Mouse (Mus musculus) heart, embryonic 12.5 days (tissue): ENCODE results near the gene Fmnl1. TPM values are rescaled to one million over a fixed set of nuclear protein-coding genes. Genes with fewer than 3 reads are reported as not detected.
A peak's percentile ranks its signal among the peaks of the same experiment; 100 is the strongest.
"Not testable (repeated sequence)": the region's sequence is repeated elsewhere in the genome, so short reads cannot be mapped to it uniquely, and the experiment has no call there.

ENCODE experiments used
- ATAC-seq: fragments of 200-750 bp; cut with Nextera tagmentation; 2 replicates; pipeline ENCODE4 v1.8.0; 2017; ENCODE audit warnings: moderate TSS enrichment, moderate library complexity; ENCODE audit not compliant: insufficient number of reproducible peaks, low FRiP score
- H3K27ac ChIP-seq: fragments of 300-500 bp; sonication (generic); 2 replicates; pipeline ENCODE4 v1.5.1; 2016; ENCODE audit warnings: mild to moderate bottlenecking, moderate library complexity; ENCODE audit not compliant: poor library complexity, severe bottlenecking
- H3K27me3 ChIP-seq: fragments of 300-500 bp; sonication (generic); replicated peaks from 2 replicates; pipeline ENCODE4 v1.6.1; 2016; ENCODE audit warnings: mild to moderate bottlenecking, moderate library complexity
- H3K36me3 ChIP-seq: fragments of 300-500 bp; sonication (generic); 2 replicates; pipeline ENCODE4 v1.6.1; 2016; ENCODE audit warnings: mild to moderate bottlenecking, moderate library complexity
- H3K4me1 ChIP-seq: fragments of 300-500 bp; sonication (generic); replicated peaks from 2 replicates; pipeline ENCODE4 v1.6.1; 2016; ENCODE audit warnings: mild to moderate bottlenecking
- H3K4me2 ChIP-seq: fragments of 300-500 bp; sonication (generic); 2 replicates; pipeline ENCODE4 v1.6.1; 2016; ENCODE audit warnings: mild to moderate bottlenecking, moderate library complexity
- H3K4me3 ChIP-seq: fragments of 300-500 bp; sonication (generic); 2 replicates; pipeline ENCODE4 v1.5.1; 2016; ENCODE audit warnings: mild to moderate bottlenecking
- H3K9ac ChIP-seq: fragments of 300-500 bp; sonication (generic); 2 replicates; pipeline ENCODE4 v1.6.1; 2016; ENCODE audit warnings: mild to moderate bottlenecking, moderate library complexity
- H3K9me3 ChIP-seq: fragments of 300-500 bp; sonication (generic); replicated peaks from 2 replicates; pipeline ENCODE4 v1.6.1; 2016; ENCODE audit warnings: mild to moderate bottlenecking, moderate library complexity
- WGBS: fragments of 180-500 bp; shearing (Covaris S2); methylation state at CpG from one replicate; pipeline ENCODE4 v1.1.7; 2016; 5-methylcytosine and 5-hydroxymethylcytosine counted together
- polyA plus RNA-seq: library from polyadenylated mRNA; unstranded; fragments of >200 nt; fragmentation: Nextera tagmentation; extraction: Ambion mirVana; gene quantifications from 2 replicates; pipeline ENCODE4 v1.2.1, GENCODE M21; 2016

Fmnl1 gene
- polyA plus RNA-seq, 1 experiment from 2014 or later = 1.7 TPM

DNA sequence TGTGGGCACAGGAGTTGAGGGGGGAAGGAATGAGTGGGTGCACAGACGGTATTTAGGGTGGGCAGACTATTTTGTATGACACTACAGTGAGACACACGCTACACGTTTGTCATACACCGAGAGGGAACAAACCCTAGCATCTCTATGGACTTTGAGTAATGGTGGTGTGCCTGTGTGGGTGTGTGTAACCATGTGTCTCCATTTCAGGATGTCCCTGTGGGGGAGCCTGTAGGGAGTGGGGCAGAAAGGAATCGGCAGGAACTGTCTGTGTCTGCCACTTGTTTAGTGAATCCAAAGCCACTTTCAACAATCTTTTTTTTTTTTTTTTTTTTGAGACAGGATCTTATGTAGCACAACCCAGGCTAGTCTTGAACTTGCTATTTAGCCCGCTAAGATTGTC, 35.3 kb downstream of the Fmnl1 start:
- ATAC-seq = no peak
- Histone ChIP-seq H3K9ac (no peak overlapping the region), H3K27me3 (peaks cover 10% of the 10 kb centered on the region), H3K36me3 (no peaks in the 10 kb centered on the region), H3K27ac (no peak overlapping the region), H3K9me3 (no peaks in the 10 kb centered on the region), H3K4me3 (no peak overlapping the region), H3K4me1 (peaks cover 7% of the 10 kb centered on the region), H3K4me2 (no peak overlapping the region)
- WGBS = 79% methylated on average over 6 of the region's 6 CpGs

DNA sequence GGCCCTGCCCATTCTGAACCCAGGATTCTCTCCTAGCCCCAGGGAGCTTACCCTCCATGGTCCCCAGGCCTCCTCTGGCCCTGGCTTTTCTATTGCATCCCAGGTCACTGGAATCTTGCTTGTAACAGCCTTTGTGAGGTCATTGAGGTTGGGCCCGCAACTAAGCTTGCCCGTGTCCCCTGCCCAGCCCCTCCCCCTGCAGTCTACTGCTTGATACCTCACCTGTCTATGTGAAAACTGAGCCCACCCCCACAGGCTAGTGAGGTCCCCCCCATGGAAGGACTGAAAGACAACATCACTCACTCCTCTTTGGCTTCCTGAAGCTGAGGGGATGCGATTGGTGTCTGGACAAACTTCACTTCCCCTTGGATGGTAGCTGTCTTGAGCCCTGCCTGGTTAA, 37.6 kb downstream of the Fmnl1 start, which contains the start of gene 1700023F06Rik:
1700023F06Rik (minus strand) TSS at position 101 of the 400 bp plus-strand sequence.
- no peaks in the 10 kb centered on the region for H3K36me3 ChIP-seq
- whole genome bisulfite sequencing = 78% methylated on average over 3 of the region's 3 CpGs
- peaks cover 7% of the 10 kb centered on the region; the same call in 1 of the 2 replicates for H3K27me3 ChIP-seq
- H3K4me3 ChIP-seq = no peak within 1 kb of the TSS
- no peaks in the 10 kb centered on the region for H3K4me1 ChIP-seq
- H3K9ac ChIP-seq = no peak within 1 kb of the TSS
- H3K4me2 ChIP-seq = no peak within 1 kb of the TSS
- H3K9me3 ChIP-seq = 0 out of 2 replicates have a peak, but pooled peaks cover 4% of the 10 kb centered on the region
- no peak for ATAC-seq
- H3K27ac ChIP-seq = no peak within 1 kb of the TSS

DNA sequence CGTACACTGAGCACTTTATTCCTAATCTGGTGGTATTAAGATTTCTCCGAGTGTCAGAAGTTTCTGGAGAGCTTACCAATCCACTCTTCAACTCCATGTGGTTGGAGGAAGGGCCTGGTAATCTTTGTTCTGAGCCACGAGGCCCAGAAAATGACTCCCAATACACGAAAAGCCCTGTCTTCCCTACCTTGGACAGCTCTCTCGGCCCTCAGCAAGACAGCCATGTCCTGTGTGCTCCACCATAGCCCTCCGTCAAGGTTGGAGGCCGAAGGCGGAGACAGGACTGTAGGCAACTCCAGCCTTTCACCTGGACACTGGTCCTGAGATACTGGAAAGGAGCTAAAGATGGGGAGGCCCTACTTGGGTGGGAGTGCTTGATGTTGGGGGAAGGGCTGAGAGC, 39.4 kb downstream of the Fmnl1 start:
- H3K9me3 ChIP-seq = peaks cover 5% of the 10 kb centered on the region; the same call in 1 of the 2 replicates
- H3K27me3 ChIP-seq = peaks cover 7% of the 10 kb centered on the region; the same call in 1 of the 2 replicates
- H3K9ac ChIP-seq = no peak overlapping the region
- H3K4me3 ChIP-seq = no peak overlapping the region
- H3K4me2 ChIP-seq = no peak overlapping the region
- WGBS = 60% methylated on average over 8 of the region's 8 CpGs
- H3K27ac ChIP-seq = no peak overlapping the region
- no peak for ATAC-seq
- H3K4me1 ChIP-seq = no peaks in the 10 kb centered on the region
- H3K36me3 ChIP-seq = no peaks in the 10 kb centered on the region

DNA sequence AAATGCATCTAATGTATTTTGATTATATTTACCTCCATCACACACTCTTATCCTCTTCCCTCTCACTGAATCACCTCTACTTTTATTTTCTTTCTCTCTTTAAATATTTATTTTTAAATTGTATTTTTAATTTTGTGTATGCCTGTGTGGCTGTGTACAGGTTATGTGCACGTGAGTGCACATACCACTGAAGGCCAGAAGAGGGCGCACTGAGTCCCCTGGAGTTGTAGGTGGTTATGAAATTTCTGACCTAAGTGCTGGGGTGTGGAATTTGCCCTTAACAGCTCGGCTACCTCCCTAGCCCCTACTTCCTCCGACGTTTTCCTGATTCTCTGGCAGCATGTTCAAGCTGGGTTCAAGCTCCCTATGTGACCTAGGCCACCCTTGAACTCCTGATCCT, 42.8 kb downstream of the Fmnl1 start:
- Histone ChIP-seq H3K9me3 (peaks cover 5% of the 10 kb centered on the region; the same call in 1 of the 2 replicates), H3K4me3 (no peak overlapping the region), H3K36me3 (no peaks in the 10 kb centered on the region), H3K4me1 (peaks cover 6% of the 10 kb centered on the region; the same call in 1 of the 2 replicates), H3K9ac (no peak overlapping the region), H3K27ac (no peak overlapping the region), H3K27me3 (peaks cover 12% of the 10 kb centered on the region), H3K4me2 (no peak overlapping the region)
- 83% methylated on average over 5 of the region's 5 CpGs for WGBS
- no peak for ATAC-seq

DNA sequence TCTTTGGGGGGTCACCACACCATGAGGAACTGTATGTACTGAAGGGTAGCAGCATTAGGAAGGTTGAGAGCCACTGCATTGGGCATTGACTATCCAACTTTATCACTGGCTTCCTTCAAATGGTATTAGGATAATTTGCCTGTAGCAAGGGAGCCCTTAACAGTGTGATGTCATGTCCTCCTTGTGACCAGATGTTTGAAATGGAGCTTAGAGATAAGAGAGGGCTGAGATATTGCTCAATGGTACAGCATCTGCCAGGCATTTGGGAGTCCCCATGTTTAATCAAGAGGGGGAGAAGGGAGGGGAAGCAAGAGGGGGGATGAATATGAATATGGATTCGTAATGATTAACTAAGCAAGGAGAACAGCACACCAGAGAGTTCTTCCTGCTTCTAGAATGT, 44.4 kb downstream of the Fmnl1 start:
- Histone ChIP-seq H3K36me3 (peaks cover 8% of the 10 kb centered on the region), H3K4me1 (peaks cover 6% of the 10 kb centered on the region; the same call in 1 of the 2 replicates), H3K4me2 (no peak overlapping the region), H3K4me3 (no peak overlapping the region), H3K27ac (no peak overlapping the region), H3K27me3 (peaks cover 18% of the 10 kb centered on the region), H3K9me3 (peaks cover 5% of the 10 kb centered on the region; the same call in 1 of the 2 replicates), H3K9ac (no peak overlapping the region)
- WGBS = 59% methylated on average over 1 of the region's 1 CpGs
- no peak for ATAC-seq

DNA sequence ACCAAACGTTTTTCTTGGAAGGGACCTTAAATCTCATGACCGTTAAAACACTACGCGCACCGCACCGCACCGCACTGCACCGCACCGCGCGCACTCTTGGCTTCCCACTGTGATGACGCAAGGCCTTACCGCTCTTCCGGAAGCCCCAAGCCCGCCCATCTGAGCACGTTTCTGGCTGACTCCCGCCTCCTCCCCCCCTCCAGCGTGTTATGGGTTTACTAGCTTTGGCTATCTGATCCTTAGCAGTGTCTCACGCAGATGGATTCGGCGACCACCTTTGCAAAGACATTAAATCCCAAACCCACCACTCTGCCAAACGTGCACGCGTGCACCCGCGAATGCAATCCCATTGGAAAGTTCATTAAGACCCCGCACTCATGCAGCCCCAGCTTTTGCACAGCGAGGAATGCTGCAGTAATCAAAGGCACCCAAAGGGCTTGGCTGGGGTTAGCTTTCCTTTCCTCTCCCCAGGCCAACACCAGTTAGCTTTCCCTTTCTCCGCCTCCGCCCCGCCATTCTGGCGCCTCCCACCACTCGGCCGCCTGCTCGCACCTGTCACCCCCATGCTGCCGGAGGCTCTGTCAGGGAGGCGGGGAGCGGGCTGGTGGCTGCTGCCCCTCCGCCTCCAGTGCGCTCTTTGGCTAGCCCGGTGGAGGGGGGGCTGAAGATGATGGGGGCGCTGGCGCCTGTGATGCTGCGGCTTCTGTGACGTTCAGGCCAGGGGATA, 47.0 kb downstream of the Fmnl1 start, which contains the start of gene Spata32:
Spata32 (minus strand) TSS at position 643 of the 727 bp plus-strand sequence.
- ATAC-seq = no peak; the same call in 1 of the 2 replicates
- Histone ChIP-seq H3K9ac (peak within 1 kb of the TSS; percentile 61), H3K4me2 (peak within 1 kb of the TSS; percentile 90), H3K9me3 (peaks cover 5% of the 10 kb centered on the region; the same call in 1 of the 2 replicates), H3K4me3 (peak within 1 kb of the TSS; percentile 52), H3K36me3 (peaks cover 20% of the 10 kb centered on the region), H3K27me3 (peaks cover 22% of the 10 kb centered on the region), H3K4me1 (peaks cover 6% of the 10 kb centered on the region; the same call in 1 of the 2 replicates), H3K27ac (no peak within 1 kb of the TSS)
- 2% methylated on average over 45 of the region's 45 CpGs for WGBS

DNA sequence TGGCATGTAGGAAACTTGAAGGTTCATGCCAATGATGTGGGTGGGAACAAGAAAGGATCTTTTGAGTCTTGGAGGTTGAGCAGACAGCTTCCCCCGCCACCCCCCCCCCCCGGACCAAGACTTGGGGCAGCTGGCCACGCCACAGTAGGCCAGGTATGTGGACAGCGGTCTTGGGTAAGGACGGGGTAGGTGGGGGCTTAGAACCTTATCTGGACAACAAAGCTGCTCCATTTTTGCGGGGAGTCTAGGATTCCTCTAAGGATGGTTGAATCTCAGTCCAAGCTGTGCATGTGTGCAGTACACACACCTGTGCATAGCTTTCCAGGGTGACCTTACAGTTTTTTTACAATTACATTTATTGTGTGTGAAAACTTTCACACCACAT, 47.6 kb downstream of the Fmnl1 start:
- H3K4me1 ChIP-seq = peaks cover 6% of the 10 kb centered on the region; the same call in 1 of the 2 replicates
- peaks cover 22% of the 10 kb centered on the region for H3K36me3 ChIP-seq
- H3K4me3 ChIP-seq = peak overlapping the region; percentile 52
- 24% methylated on average over 6 of the region's 6 CpGs for WGBS
- H3K9me3 ChIP-seq = no peaks in the 10 kb centered on the region; the same call in 1 of the 2 replicates
- peak overlapping the region; percentile 61 for H3K9ac ChIP-seq
- peak overlapping the region; percentile 90 for H3K4me2 ChIP-seq
- no peak overlapping the region for H3K27ac ChIP-seq
- H3K27me3 ChIP-seq = peaks cover 22% of the 10 kb centered on the region
- ATAC-seq = no peak

DNA sequence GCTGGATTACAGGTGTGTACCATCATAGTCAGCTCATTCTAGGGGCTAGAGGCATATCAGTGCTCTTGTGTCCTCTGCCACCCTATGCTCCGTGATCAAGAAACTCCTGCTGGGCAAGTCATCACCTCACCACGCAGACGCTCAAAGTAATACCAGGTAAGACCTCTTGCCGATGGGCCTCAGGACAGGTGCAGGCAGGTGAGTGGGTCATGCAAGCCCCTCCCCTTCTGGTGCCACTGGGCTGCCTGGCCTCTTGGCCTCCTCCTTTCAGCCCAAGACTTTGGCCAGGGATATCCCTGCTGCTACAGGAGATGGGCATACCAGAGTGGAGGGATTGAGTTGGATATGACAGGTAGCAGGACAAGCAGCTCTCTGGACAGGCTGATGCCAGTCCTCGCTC, 48.4 kb downstream of the Fmnl1 start:
- Histone ChIP-seq H3K9ac (no peak overlapping the region), H3K4me1 (peaks cover 10% of the 10 kb centered on the region; the same call in 1 of the 2 replicates), H3K27me3 (peaks cover 22% of the 10 kb centered on the region), H3K4me2 (no peak overlapping the region), H3K36me3 (peaks cover 29% of the 10 kb centered on the region), H3K27ac (no peak overlapping the region), H3K9me3 (no peaks in the 10 kb centered on the region), H3K4me3 (no peak overlapping the region)
- ATAC-seq = no peak
- WGBS = 84% methylated on average over 5 of the region's 5 CpGs

DNA sequence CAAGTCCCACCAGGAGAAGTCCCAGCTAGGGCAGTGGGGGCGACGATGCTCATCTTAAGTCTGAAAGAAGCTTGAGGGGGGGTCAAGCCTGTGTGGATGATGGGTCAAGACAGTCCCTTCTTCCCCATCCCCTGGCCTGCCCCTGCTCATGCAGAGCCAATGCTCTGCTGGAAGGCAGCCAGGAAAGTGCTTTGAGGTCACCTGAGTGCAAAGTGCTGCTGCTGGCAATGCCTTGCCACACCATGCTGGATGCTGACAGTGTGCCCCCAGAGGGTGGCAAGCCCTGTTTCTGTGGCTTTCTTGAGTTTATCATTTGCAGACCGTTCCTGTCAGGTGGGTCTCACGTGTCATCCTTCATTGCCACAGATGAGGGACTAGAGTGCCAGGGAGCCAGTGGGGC, 49.1 kb downstream of the Fmnl1 start:
- no peak for ATAC-seq
- WGBS = 77% methylated on average over 4 of the region's 4 CpGs
- no peak overlapping the region for H3K4me3 ChIP-seq

DNA sequence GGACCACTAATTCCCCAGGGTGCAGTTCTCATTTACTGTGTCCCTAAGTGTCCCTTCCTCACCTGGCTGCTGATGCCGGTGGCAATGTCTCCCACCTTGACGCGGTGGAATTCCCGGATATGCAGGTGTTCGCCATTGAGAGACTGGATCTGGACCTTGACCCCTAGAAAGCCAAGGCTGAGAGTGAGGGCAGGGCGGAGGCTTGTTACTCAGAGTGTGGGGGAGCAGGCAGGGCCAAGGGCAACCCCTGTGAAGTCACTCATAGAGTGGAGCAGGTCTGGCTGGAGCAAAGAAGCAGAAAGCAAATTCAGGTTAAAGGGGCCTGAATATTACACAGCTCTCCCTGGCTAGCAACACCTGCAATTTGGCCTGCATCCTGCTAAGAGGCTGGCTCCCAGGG, 50.5 kb downstream of the Fmnl1 start:
- Histone ChIP-seq H3K36me3 (peaks cover 49% of the 10 kb centered on the region), H3K9me3 (no peaks in the 10 kb centered on the region), H3K27ac (no peak overlapping the region), H3K9ac (no peak overlapping the region), H3K4me1 (peaks cover 10% of the 10 kb centered on the region; the same call in 1 of the 2 replicates), H3K27me3 (peaks cover 19% of the 10 kb centered on the region), H3K4me3 (no peak overlapping the region), H3K4me2 (no peak overlapping the region)
- WGBS = 83% methylated on average over 6 of the region's 6 CpGs
- no peak for ATAC-seq

More for the DNA sequence above, 49.1 kb downstream of the Fmnl1 start:
- Histone ChIP-seq H3K9ac (no peak overlapping the region), H3K9me3 (no peaks in the 10 kb centered on the region), H3K36me3 (peaks cover 34% of the 10 kb centered on the region), H3K27ac (no peak overlapping the region), H3K27me3 (peaks cover 22% of the 10 kb centered on the region), H3K4me1 (peaks cover 10% of the 10 kb centered on the region; the same call in 1 of the 2 replicates), H3K4me2 (no peak overlapping the region)

DNA sequence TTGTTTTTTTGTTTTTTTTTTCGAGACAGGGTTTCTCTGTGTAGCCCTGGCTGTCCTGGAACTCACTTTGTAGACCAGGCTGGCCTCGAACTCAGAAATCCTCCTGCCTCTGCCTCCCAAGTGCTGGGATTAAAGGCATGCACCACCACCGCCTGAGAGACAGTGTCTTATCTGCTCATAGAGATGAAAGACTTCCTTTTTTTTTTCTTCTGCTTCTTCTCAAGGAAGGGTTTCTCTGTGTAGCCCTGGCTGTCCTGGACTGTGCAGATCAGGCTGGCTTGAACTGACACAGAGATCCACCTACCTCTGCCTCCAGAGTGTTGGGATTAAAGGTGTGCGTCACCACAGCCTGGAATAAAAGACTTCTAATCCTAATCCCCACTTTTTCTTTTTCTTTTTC, 51.8 kb downstream of the Fmnl1 start:
- not testable (repeated sequence) for H3K27ac ChIP-seq, H3K9ac ChIP-seq, H3K4me3 ChIP-seq, H3K4me2 ChIP-seq, ATAC-seq, H3K9me3 ChIP-seq
- peaks cover 62% of the 10 kb centered on the region for H3K36me3 ChIP-seq
- 79% methylated on average over 4 of the region's 4 CpGs for WGBS
- H3K4me1 ChIP-seq = peaks cover 10% of the 10 kb centered on the region; the same call in 1 of the 2 replicates
- H3K27me3 ChIP-seq = peaks cover 12% of the 10 kb centered on the region; the same call in 1 of the 2 replicates
